Mouse (Mus musculus) CH12.LX (cell line): ENCODE measurements at regions not wholly inside any gene's neighbourhood (a gene's known extent, or its start where the extent isn't known, plus 50 kb on each side); places are given as distances from the start of the nearest gene placed in this dataset.

ENCODE experiments used
- DNase-seq: peaks from one replicate; pipeline ENCODE4 v3.0.0-alpha.2; 2013; ENCODE audit errors: extremely low read depth
- H3K27ac ChIP-seq: 2 replicates; pipeline ENCODE4 v1.5.1; 2012; ENCODE audit warnings: low read depth, mild to moderate bottlenecking, control low read depth, moderate library complexity; ENCODE audit not compliant: insufficient read depth
- H3K27me3 ChIP-seq: replicated peaks from 2 replicates; pipeline ENCODE3; 2012; ENCODE audit warnings: inconsistent platforms
- H3K36me3 ChIP-seq, 2 experiments: replicated peaks in 1 of 2; 2 replicates each; pipeline versions ENCODE3 to v1.6.1; 2012; ENCODE audit warnings: inconsistent platforms in 1 of 2, low read length in 1 of 2, mild to moderate bottlenecking in 1 of 2, mixed read lengths in 1 of 2, moderate library complexity in 1 of 2; ENCODE audit not compliant: control insufficient read depth in 1 of 2, insufficient read depth in 1 of 2
- H3K4me1 ChIP-seq, 2 experiments: 2 replicates each; pipeline ENCODE4 v1.6.1; 2012; ENCODE audit warnings: inconsistent platforms in 1 of 2, moderate library complexity in 1 of 2; ENCODE audit not compliant: insufficient read depth in 2 of 2, control insufficient read depth in 1 of 2
- H3K4me2 ChIP-seq: 2 replicates; pipeline ENCODE4 v1.6.1; 2012; ENCODE audit warnings: low read depth, mild to moderate bottlenecking, control low read depth; ENCODE audit not compliant: poor library complexity, insufficient read depth, severe bottlenecking
- H3K4me3 ChIP-seq, 3 experiments: fragments of 150-350 bp in 1 of 3; sonication (generic) in 1 of 3; replicated peaks in 1 of 3; 2 replicates each; pipeline versions ENCODE3 to v1.5.1; 2011 to 2012; ENCODE audit warnings: low read depth in 2 of 3, low read length in 2 of 3, mild to moderate bottlenecking in 2 of 3, moderate library complexity in 2 of 3, control low read depth in 1 of 3, improper control_type of control experiment in 1 of 3, inconsistent platforms in 1 of 3, mixed read lengths in 1 of 3; ENCODE audit not compliant: poor library complexity in 1 of 3
- H3K79me2 ChIP-seq: replicated peaks from 2 replicates; pipeline ENCODE4 v1.6.1; 2012; ENCODE audit warnings: mild to moderate bottlenecking, moderate library complexity; ENCODE audit not compliant: control insufficient read depth, poor library complexity, insufficient read depth, severe bottlenecking; ENCODE audit errors: extremely low read depth
- H3K9ac ChIP-seq: 2 replicates; pipeline ENCODE4 v1.6.1; 2012; ENCODE audit warnings: low read depth, mild to moderate bottlenecking, control low read depth, moderate library complexity; ENCODE audit not compliant: insufficient read depth
- H3K9me3 ChIP-seq: replicated peaks from 2 replicates; pipeline ENCODE3; 2012; ENCODE audit warnings: low read length, inconsistent platforms, mixed read lengths
- BHLHE40 ChIP-seq: IDR thresholded peaks from 2 replicates; pipeline ENCODE4 v1.6.1; 2011; ENCODE audit warnings: mild to moderate bottlenecking, low read depth, low read length, improper control_type of control experiment
- CTCF ChIP-seq, 2 experiments: IDR thresholded peaks in 1 of 2; conservative IDR thresholded peaks in 1 of 2; 2 replicates each; pipeline ENCODE4 v1.5.1; 2011 to 2012; ENCODE audit warnings: low read depth in 2 of 2, low read length in 2 of 2, improper control_type of control experiment in 1 of 2, inconsistent platforms in 1 of 2, mild to moderate bottlenecking in 1 of 2, moderate library complexity in 1 of 2
- E2F4 ChIP-seq: IDR thresholded peaks from 2 replicates; pipeline ENCODE4 v1.6.1; 2011; ENCODE audit warnings: low read depth, low read length, improper control_type of control experiment; ENCODE audit not compliant: insufficient replicate concordance
- ELF1 ChIP-seq: IDR thresholded peaks from 2 replicates; pipeline ENCODE4 v1.6.1; 2014; ENCODE audit warnings: low read depth, mild to moderate bottlenecking, inconsistent platforms, low read length, improper control_type of control experiment
- ETS1 ChIP-seq: conservative IDR thresholded peaks from 2 replicates; pipeline ENCODE4 v1.6.1; 2012; ENCODE audit warnings: low read depth, mild to moderate bottlenecking, inconsistent platforms, low read length, improper control_type of control experiment, moderate library complexity
- GABPA ChIP-seq: IDR thresholded peaks from 2 replicates; pipeline ENCODE4 v1.6.1; 2012; ENCODE audit warnings: low read depth, low read length, improper control_type of control experiment, inconsistent platforms; ENCODE audit not compliant: insufficient replicate concordance
- IRF4 ChIP-seq: IDR thresholded peaks from 2 replicates; pipeline ENCODE4 v1.6.1; 2014; ENCODE audit warnings: low read depth, mild to moderate bottlenecking, inconsistent platforms, low read length, improper control_type of control experiment
- MAZ ChIP-seq: IDR thresholded peaks from 2 replicates; pipeline ENCODE4 v1.6.1; 2012; ENCODE audit warnings: low read depth, mild to moderate bottlenecking, inconsistent platforms, low read length, improper control_type of control experiment, moderate library complexity
- MEF2A ChIP-seq: IDR thresholded peaks from 2 replicates; pipeline ENCODE4 v1.6.1; 2014; ENCODE audit warnings: low read depth, mild to moderate bottlenecking, inconsistent platforms, low read length, improper control_type of control experiment, borderline replicate concordance
- MXI1 ChIP-seq: IDR thresholded peaks from 2 replicates; pipeline ENCODE4 v1.6.1; 2011; ENCODE audit warnings: mild to moderate bottlenecking, low read depth, low read length, improper control_type of control experiment
- MYC ChIP-seq: IDR thresholded peaks from 2 replicates; pipeline ENCODE4 v1.6.1; 2011; ENCODE audit warnings: low read depth, mild to moderate bottlenecking, improper control_type of control experiment, low read length
- TBP ChIP-seq: conservative IDR thresholded peaks from 2 replicates; pipeline ENCODE4 v1.6.1; 2011; ENCODE audit warnings: low read depth, low read length, improper control_type of control experiment
- USF1 ChIP-seq: IDR thresholded peaks from 2 replicates; pipeline ENCODE4 v1.6.1; 2014; ENCODE audit warnings: low read depth, mild to moderate bottlenecking, inconsistent platforms, low read length, improper control_type of control experiment
- ZC3H11A ChIP-seq: IDR thresholded peaks from 2 replicates; pipeline ENCODE4 v1.6.1; 2012; ENCODE audit warnings: low read depth, mild to moderate bottlenecking, inconsistent platforms, low read length, improper control_type of control experiment
- ZKSCAN1 ChIP-seq: IDR thresholded peaks from 2 replicates; pipeline ENCODE4 v1.6.1; 2012; ENCODE audit warnings: low read depth, inconsistent platforms, low read length, improper control_type of control experiment, borderline replicate concordance
- ZMIZ1 ChIP-seq: IDR thresholded peaks from 2 replicates; pipeline ENCODE4 v1.6.1; 2012; ENCODE audit warnings: low read depth, mild to moderate bottlenecking, inconsistent platforms, low read length, improper control_type of control experiment
- dilution Hi-C: fragments of 300-500 bp; cut with MboI; formaldehyde crosslinking; loops from 2 replicates; pipeline ENCODE4 v1.14.3; 2020; ENCODE audit warnings: low sequenced_read_pairs; ENCODE audit not compliant: extremely low pct_unique_long_range_greater_than_20kb, extremely low pct_ligation_motif_present
- in situ Hi-C: fragments of 300-500 bp; cut with MboI; formaldehyde crosslinking; loops from 3 replicates; pipeline ENCODE4 v1.14.3; 2019; ENCODE audit warnings: low sequenced_read_pairs, low pct_ligation_motif_present, low pct_unique_long_range_greater_than_20kb, mixed read lengths

- peaks cover 0 to 5% of the 10 kb centered on the region in 2 experiments; a peak in 1 of 4 replicates for H3K4me1 ChIP-seq
- no peaks in the 10 kb centered on the region for H3K36me3 ChIP-seq
- in situ Hi-C loops: no loop called here
- peak overlapping the region in 1 of 3 experiments; percentile 13 for H3K4me3 ChIP-seq
- dilution Hi-C loops: no loop called here
- DNase-seq: no peak
- no peaks in the 10 kb centered on the region for H3K9me3 ChIP-seq
- no peaks in the 10 kb centered on the region for H3K79me2 ChIP-seq
- H3K27ac ChIP-seq: no peak overlapping the region
- peak overlapping the region; percentile 42; the same call in 1 of the 2 replicates for H3K9ac ChIP-seq
- TF ChIP-seq BHLHE40 (peak; percentile 46), IRF4 (peak; percentile 46; the same call in 1 of the 2 replicates), ETS1 (no peak)
- peak overlapping the region; percentile 42 for H3K4me2 ChIP-seq
- H3K27me3 ChIP-seq: no peaks in the 10 kb centered on the region
Observed at GRCm38 (mm10) chr19:30450869-30451542, 98.5 kb downstream of the Dkk1 start.

- Histone ChIP-seq H3K4me2 (peak overlapping the region; percentile 42; the same call in 1 of the 2 replicates), H3K4me3 (no peak overlapping the region), H3K27ac (no peak overlapping the region), H3K4me1 (peaks cover 0 to 5% of the 10 kb centered on the region in 2 experiments; a peak in 1 of 4 replicates), H3K79me2 (no peaks in the 10 kb centered on the region), H3K9me3 (no peaks in the 10 kb centered on the region), H3K27me3 (no peaks in the 10 kb centered on the region), H3K9ac (no peak overlapping the region), H3K36me3 (no peaks in the 10 kb centered on the region)
- in situ Hi-C loops (no loop called here), dilution Hi-C loops (no loop called here)
- DNase-seq: no peak
- TF ChIP-seq USF1: no peak
- no peak for TF ChIP-seq ZKSCAN1
- TF ChIP-seq MEF2A: no peak
- no peak for TF ChIP-seq TBP
- TF ChIP-seq CTCF (conservative IDR thresholded peaks at IDR 0.05 in 1 of 2, IDR thresholded peaks at IDR 0.05 in 1 of 2; ENCODE audit: low read depth in 2 of 2, low read length in 2 of 2): no peak
- no peak for TF ChIP-seq ELF1
- no peak for TF ChIP-seq MXI1
- no peak for TF ChIP-seq GABPA
- no peak for TF ChIP-seq MAZ
- no peak for TF ChIP-seq IRF4
- no peak for TF ChIP-seq MYC
- TF ChIP-seq E2F4: no peak
- no peak for TF ChIP-seq ZC3H11A
- no peak for TF ChIP-seq ZMIZ1
Observed at GRCm38 (mm10) chr19:30451543-30451920, 97.9 kb downstream of the Dkk1 start.
